Mouse (Mus musculus) forebrain, postnatal 0 days (tissue): ENCODE measurements around the gene Catsperz. TPM values are rescaled to one million over a fixed set of nuclear protein-coding genes. Genes with fewer than 3 reads are reported as not detected.
A peak's percentile ranks its signal among the peaks of the same experiment; 100 is the strongest.

ENCODE experiments used
- ATAC-seq: fragments of 200-750 bp; cut with Nextera tagmentation; 2 replicates; pipeline ENCODE4 v1.8.0; 2017; ENCODE audit warnings: mild to moderate bottlenecking, moderate library complexity
- DNase-seq: peaks from one replicate; pipeline ENCODE4 v3.0.0-alpha.2; 2015
- H3K27ac ChIP-seq: fragments of 300-500 bp; sonication (generic); 2 replicates; pipeline ENCODE4 v1.5.1; 2014; ENCODE audit warnings: low read depth, mild to moderate bottlenecking, antibody characterized with exemption, low read length, moderate library complexity, mixed read lengths
- H3K27me3 ChIP-seq: fragments of 300-500 bp; sonication (generic); 2 replicates; pipeline ENCODE4 v1.6.1; 2014; ENCODE audit warnings: mild to moderate bottlenecking, low read length, mixed read lengths; ENCODE audit not compliant: insufficient read depth
- H3K36me3 ChIP-seq: fragments of 300-500 bp; sonication (generic); 2 replicates; pipeline ENCODE4 v1.6.1; 2014; ENCODE audit warnings: mild to moderate bottlenecking, moderate library complexity; ENCODE audit not compliant: insufficient read depth
- H3K4me1 ChIP-seq: fragments of 300-500 bp; sonication (generic); 2 replicates; pipeline ENCODE4 v1.6.1; 2014; ENCODE audit warnings: antibody characterized with exemption; ENCODE audit not compliant: insufficient read depth
- H3K4me2 ChIP-seq: fragments of 300-500 bp; sonication (generic); 2 replicates; pipeline ENCODE4 v1.6.1; 2014; ENCODE audit warnings: low read depth, mild to moderate bottlenecking, moderate library complexity
- H3K4me3 ChIP-seq: fragments of 300-500 bp; sonication (generic); 2 replicates; pipeline ENCODE4 v1.5.1; 2014; ENCODE audit warnings: low read depth, low read length, mixed read lengths
- H3K9ac ChIP-seq: fragments of 300-500 bp; sonication (generic); 2 replicates; pipeline ENCODE4 v1.6.1; 2014; ENCODE audit warnings: mild to moderate bottlenecking
- H3K9me3 ChIP-seq: fragments of 300-500 bp; sonication (generic); 2 replicates; pipeline ENCODE4 v1.6.1; 2016; ENCODE audit warnings: low read length
- CTCF ChIP-seq: sonication (generic); IDR thresholded peaks from 2 replicates; pipeline ENCODE4 v1.5.1; 2016; ENCODE audit warnings: antibody characterized with exemption, control low read depth, low read depth
- WGBS: fragments of 180-500 bp; shearing (Covaris S2); extraction: QIAGEN DNeasy Blood & Tissue Kit; methylation state at CpG from one replicate; pipeline ENCODE4 v1.1.7; 2014; 5-methylcytosine and 5-hydroxymethylcytosine counted together
- polyA plus RNA-seq: library from polyadenylated mRNA; unstranded; fragments of >200 nt; fragmentation: Nextera tagmentation; extraction: Ambion mirVana; gene quantifications from 2 replicates; pipeline ENCODE4 v1.2.1, GENCODE M21; 2015
- total RNA-seq: library from RNA; depleted of rRNA; stranded (reverse); fragments of >200 nt; gene quantifications from 2 replicates; pipeline ENCODE4 v1.2.3, GENCODE M21; 2014

Gene Catsperz
- total and polyA plus RNA-seq, 2 experiments from 2014 or later: 0.71 to 1.2 TPM

GRCm38 (mm10) chr19:6947742-6948141, 22.6 kb upstream of the Catsperz start:
- Histone ChIP-seq H3K9ac (no peak overlapping the region), H3K27ac (no peak overlapping the region), H3K4me3 (no peak overlapping the region), H3K4me1 (peaks cover 11% of the 10 kb centered on the region), H3K27me3 (no peaks in the 10 kb centered on the region), H3K9me3 (no peaks in the 10 kb centered on the region), H3K36me3 (peaks cover 14% of the 10 kb centered on the region; the same call in 1 of the 2 replicates), H3K4me2 (no peak overlapping the region)
- DNase-seq (no peak), ATAC-seq (no peak)
- no peak for TF ChIP-seq CTCF
- WGBS: 54% methylated on average over 4 of the region's 4 CpGs

GRCm38 (mm10) chr19:6943709-6944108, 18.5 kb upstream of the Catsperz start:
- ATAC-seq (no peak), DNase-seq (no peak)
- H3K4me3 ChIP-seq: no peak overlapping the region
- no peaks in the 10 kb centered on the region for H3K27me3 ChIP-seq
- no peak overlapping the region for H3K9ac ChIP-seq
- H3K4me1 ChIP-seq: peaks cover 20% of the 10 kb centered on the region
- no peak for TF ChIP-seq CTCF
- 91% methylated on average over 6 of the region's 6 CpGs for WGBS
- H3K4me2 ChIP-seq: no peak overlapping the region
- H3K36me3 ChIP-seq: peaks cover 14% of the 10 kb centered on the region
- H3K9me3 ChIP-seq: no peaks in the 10 kb centered on the region
- no peak overlapping the region for H3K27ac ChIP-seq

DNA sequence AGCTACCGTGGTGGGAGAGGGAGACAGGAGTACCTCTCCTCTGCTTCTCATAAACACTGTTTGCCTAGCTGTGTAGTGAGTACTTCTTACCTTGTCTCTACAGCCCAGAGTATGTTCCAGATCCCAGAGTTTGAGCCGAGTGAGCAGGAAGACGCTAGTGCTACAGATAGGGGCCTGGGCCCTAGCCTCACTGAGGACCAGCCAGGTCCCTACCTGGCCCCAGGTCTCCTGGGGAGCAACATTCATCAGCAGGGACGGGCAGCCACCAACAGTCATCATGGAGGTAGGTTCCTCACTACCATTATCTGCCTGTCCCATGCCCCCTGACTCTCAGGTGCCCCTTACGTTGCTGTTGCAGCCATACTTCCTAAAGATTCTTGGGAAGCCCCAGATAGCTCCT, 17.6 kb upstream of the Catsperz start:
- Histone ChIP-seq H3K9ac (peak overlapping the region; percentile 93), H3K36me3 (peaks cover 18% of the 10 kb centered on the region), H3K27me3 (no peaks in the 10 kb centered on the region), H3K4me2 (peak overlapping the region; percentile 97), H3K27ac (peak overlapping the region; percentile 95), H3K4me1 (peaks cover 20% of the 10 kb centered on the region), H3K4me3 (peak overlapping the region; percentile 88), H3K9me3 (no peaks in the 10 kb centered on the region)
- DNase-seq (no peak), ATAC-seq (0 out of 2 replicates have a peak, but pooled peaks have one; percentile 1)
- TF ChIP-seq CTCF: no peak
- WGBS: 31% methylated on average over 5 of the region's 5 CpGs

- Histone ChIP-seq H3K4me3 (peak within 1 kb of the TSS; percentile 88), H3K9me3 (no peaks in the 10 kb centered on the region), H3K27ac (peak within 1 kb of the TSS; percentile 95), H3K36me3 (peaks cover 18% of the 10 kb centered on the region), H3K9ac (peak within 1 kb of the TSS; percentile 93), H3K4me2 (peak within 1 kb of the TSS; percentile 97), H3K4me1 (peaks cover 20% of the 10 kb centered on the region), H3K27me3 (no peaks in the 10 kb centered on the region)
- peak; percentile 88 for DNase-seq
- no peak for TF ChIP-seq CTCF
- ATAC-seq: peak; percentile 90
- under 1% methylated on average over 27 of the region's 27 CpGs for WGBS
Observed at GRCm38 (mm10) chr19:6942249-6942691, 17.1 kb upstream of the Catsperz start, which contains the start of gene Gpr137. TSS of gene Gpr137 (minus strand) at chr19:6942480.

- Histone ChIP-seq H3K9ac (peak within 1 kb of the TSS; percentile 93), H3K4me1 (peaks cover 20% of the 10 kb centered on the region), H3K27me3 (no peaks in the 10 kb centered on the region), H3K9me3 (no peaks in the 10 kb centered on the region), H3K4me2 (peak within 1 kb of the TSS; percentile 97), H3K27ac (peak within 1 kb of the TSS; percentile 95), H3K4me3 (peak within 1 kb of the TSS; percentile 88), H3K36me3 (peaks cover 16% of the 10 kb centered on the region)
- 2% methylated on average over 83 of the region's 83 CpGs for WGBS
- peak; percentile 85 for ATAC-seq
- peak; percentile 14; the same call in 1 of the 2 replicates for TF ChIP-seq CTCF
- DNase-seq: peak; percentile 98
Observed at GRCm38 (mm10) chr19:6941372-6942248, 16.4 kb upstream of the Catsperz start, which contains the start of gene Bad. TSS of gene Bad (plus strand) at chr19:6941861.

- Histone ChIP-seq H3K27me3 (peaks cover 2% of the 10 kb centered on the region; the same call in 1 of the 2 replicates), H3K4me3 (peak overlapping the region; percentile 88), H3K36me3 (peaks cover 7% of the 10 kb centered on the region; the same call in 1 of the 2 replicates), H3K4me1 (peaks cover 20% of the 10 kb centered on the region), H3K9ac (peak overlapping the region; percentile 93), H3K9me3 (no peaks in the 10 kb centered on the region), H3K4me2 (peak overlapping the region; percentile 97), H3K27ac (peak overlapping the region; percentile 95; the same call in 1 of the 2 replicates)
- no peak for TF ChIP-seq CTCF
- WGBS: 19% methylated on average over 28 of the region's 29 CpGs
- DNase-seq: no peak
- ATAC-seq: 0 out of 2 replicates have a peak, but pooled peaks have one; percentile 0
Observed at GRCm38 (mm10) chr19:6940396-6941351, 15.5 kb upstream of the Catsperz start.
